Mouse (Mus musculus) embryonic facial prominence, embryonic 11.5 days (tissue): Measurements from ENCODE around the gene Kyat3. TPM values are rescaled to one million over a fixed set of nuclear protein-coding genes. Genes with fewer than 3 reads are reported as not detected.

Source experiments
- ATAC-seq: fragments of 200-750 bp; cut with Nextera tagmentation; replicated peaks from 2 replicates; pipeline ENCODE4 v1.8.0; 2017; ENCODE audit warnings: low read depth; ENCODE audit not compliant: insufficient number of reproducible peaks, low FRiP score, low TSS enrichment
- DNase-seq: peaks from one replicate; pipeline ENCODE4 v3.0.0-alpha.2; 2015; ENCODE audit warnings: low spot score
- H3K27ac ChIP-seq: fragments of 300-500 bp; sonication (generic); replicated peaks from 2 replicates; pipeline ENCODE4 v1.5.1; 2014; ENCODE audit warnings: mild to moderate bottlenecking, low read depth, low read length, control low read depth
- H3K27me3 ChIP-seq: fragments of 300-500 bp; sonication (generic); 2 replicates; pipeline ENCODE4 v1.6.1; 2014; ENCODE audit warnings: mild to moderate bottlenecking, low read length, moderate library complexity, mixed read lengths; ENCODE audit not compliant: control insufficient read depth, insufficient read depth
- H3K36me3 ChIP-seq: fragments of 300-500 bp; sonication (generic); replicated peaks from 2 replicates; pipeline ENCODE4 v1.6.1; 2014; ENCODE audit warnings: low read depth, mild to moderate bottlenecking, low read length, moderate library complexity, mixed read lengths; ENCODE audit not compliant: control insufficient read depth, insufficient read depth
- H3K4me1 ChIP-seq: fragments of 300-500 bp; sonication (generic); 2 replicates; pipeline ENCODE4 v1.6.1; 2014; ENCODE audit warnings: low read length, mixed read lengths; ENCODE audit not compliant: control insufficient read depth, insufficient read depth
- H3K4me2 ChIP-seq: fragments of 300-500 bp; sonication (generic); 2 replicates; pipeline ENCODE4 v1.6.1; 2014; ENCODE audit warnings: low read depth, mild to moderate bottlenecking, control low read depth, low read length, moderate library complexity
- H3K4me3 ChIP-seq: fragments of 300-500 bp; sonication (generic); 2 replicates; pipeline ENCODE4 v1.5.1; 2014; ENCODE audit warnings: low read depth, low read length, control low read depth
- H3K9ac ChIP-seq: fragments of 300-500 bp; sonication (generic); replicated peaks from 2 replicates; pipeline ENCODE4 v1.6.1; 2014; ENCODE audit warnings: mild to moderate bottlenecking, control low read depth, low read length
- H3K9me3 ChIP-seq: fragments of 300-500 bp; sonication (generic); replicated peaks from 2 replicates; pipeline ENCODE4 v1.6.1; 2016; ENCODE audit warnings: mild to moderate bottlenecking, low read length, inconsistent platforms, mixed read lengths; ENCODE audit not compliant: control insufficient read depth
- WGBS: fragments of 180-500 bp; shearing (Covaris S2); extraction: QIAGEN DNeasy Blood & Tissue Kit; methylation state at CpG from one replicate; pipeline ENCODE4 v1.1.7; 2014; 5-methylcytosine and 5-hydroxymethylcytosine counted together
- polyA plus RNA-seq: library from polyadenylated mRNA; unstranded; fragments of >200 nt; fragmentation: Nextera tagmentation; extraction: Ambion mirVana; gene quantifications from 2 replicates; pipeline ENCODE4 v1.2.1, GENCODE M21; 2014

Gene Kyat3
- polyA plus RNA-seq, 1 experiment from 2014 or later, result 22.5 TPM

- Histone ChIP-seq H3K9ac (no peak overlapping the region), H3K27me3 (no peaks in the 10 kb centered on the region), H3K36me3 (no peaks in the 10 kb centered on the region), H3K4me3 (no peak overlapping the region), H3K4me1 (no peaks in the 10 kb centered on the region), H3K4me2 (no peak overlapping the region), H3K27ac (no peak overlapping the region), H3K9me3 (no peaks in the 10 kb centered on the region)
- ATAC-seq (no peak), DNase-seq (no peak)
- 87% methylated on average over 22 of the region's 22 CpGs for WGBS
These were observed 25.3 kb downstream of the Kyat3 start for GRCm38 (mm10) chr3:142725969-142726672.

DNA sequence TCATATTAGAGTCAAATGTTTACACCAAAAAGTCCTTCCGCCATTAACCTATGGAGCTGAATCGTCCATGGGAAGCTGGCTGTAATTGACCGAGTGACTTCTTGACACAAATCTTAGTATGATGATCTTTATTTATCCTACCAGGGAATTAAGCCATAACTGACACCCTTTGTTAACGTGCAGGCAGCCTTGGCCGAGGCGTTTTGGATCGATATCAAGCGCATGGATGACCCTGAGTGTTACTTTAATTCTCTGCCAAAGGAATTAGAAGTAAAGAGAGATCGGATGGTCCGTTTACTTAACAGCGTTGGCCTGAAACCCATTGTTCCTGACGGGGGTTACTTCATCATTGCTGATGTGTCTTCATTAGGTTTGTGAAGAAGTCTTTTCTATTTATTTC lies 33.4 kb downstream of the Kyat3 start:
- DNase-seq, result no peak
- Histone ChIP-seq H3K4me2 (no peak overlapping the region), H3K9me3 (no peaks in the 10 kb centered on the region), H3K4me1 (no peaks in the 10 kb centered on the region), H3K36me3 (no peaks in the 10 kb centered on the region), H3K27me3 (no peaks in the 10 kb centered on the region), H3K4me3 (no peak overlapping the region), H3K9ac (no peak overlapping the region), H3K27ac (no peak overlapping the region)
- ATAC-seq, result no peak
- WGBS, result 83% methylated on average over 12 of the region's 12 CpGs

DNA sequence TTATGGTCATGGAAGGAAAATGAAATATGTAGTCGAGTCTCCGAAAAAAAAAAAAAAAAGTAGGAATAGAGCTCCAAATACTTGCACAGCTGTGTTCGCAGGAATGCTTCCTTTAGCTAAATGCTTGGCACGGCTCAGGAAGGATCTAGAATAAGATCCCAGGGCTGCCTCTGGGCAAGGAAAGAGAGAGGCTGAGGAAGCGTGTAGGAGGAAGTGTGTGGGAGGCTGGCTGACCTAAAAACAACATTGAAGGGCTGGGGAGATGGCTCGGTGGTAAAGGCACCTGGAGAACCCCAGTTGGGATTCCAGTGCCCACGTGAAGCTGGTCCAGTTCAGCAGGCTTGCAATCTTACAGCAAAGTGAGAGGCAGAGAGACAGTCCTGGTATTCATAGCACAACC lies 40.0 kb downstream of the Kyat3 start:
- no peak overlapping the region for H3K4me3 ChIP-seq
- H3K9ac ChIP-seq, result no peak overlapping the region
- no peaks in the 10 kb centered on the region for H3K9me3 ChIP-seq
- no peak for DNase-seq
- no peak overlapping the region for H3K4me2 ChIP-seq
- 75% methylated on average over 7 of the region's 7 CpGs for WGBS
- no peaks in the 10 kb centered on the region for H3K36me3 ChIP-seq
- H3K4me1 ChIP-seq, result no peaks in the 10 kb centered on the region
- no peak overlapping the region for H3K27ac ChIP-seq
- H3K27me3 ChIP-seq, result no peaks in the 10 kb centered on the region
- ATAC-seq, result no peak

GRCm38 (mm10) chr3:142743973-142744898 lies 43.4 kb downstream of the Kyat3 start:
- no peak for ATAC-seq
- 60% methylated on average over 21 of the region's 21 CpGs for WGBS

GRCm38 (mm10) chr3:142745076-142745475 lies 44.2 kb downstream of the Kyat3 start:
- no peak overlapping the region for H3K9ac ChIP-seq
- DNase-seq (no peak), ATAC-seq (no peak)
- no peak overlapping the region for H3K27ac ChIP-seq
- H3K27me3 ChIP-seq, result no peaks in the 10 kb centered on the region
- H3K36me3 ChIP-seq, result no peaks in the 10 kb centered on the region
- no peak overlapping the region for H3K4me3 ChIP-seq
- H3K4me1 ChIP-seq, result no peaks in the 10 kb centered on the region
- no peaks in the 10 kb centered on the region for H3K9me3 ChIP-seq
- WGBS, result 95% methylated on average over 2 of the region's 2 CpGs
- H3K4me2 ChIP-seq, result no peak overlapping the region

More at GRCm38 (mm10) chr3:142743973-142744898, 43.4 kb downstream of the Kyat3 start:
- Histone ChIP-seq H3K4me2 (no peak overlapping the region), H3K4me3 (no peak overlapping the region), H3K9ac (no peak overlapping the region), H3K27me3 (no peaks in the 10 kb centered on the region), H3K9me3 (no peaks in the 10 kb centered on the region), H3K36me3 (no peaks in the 10 kb centered on the region), H3K27ac (no peak overlapping the region), H3K4me1 (no peaks in the 10 kb centered on the region)
- peak; percentile 80 for DNase-seq

GRCm38 (mm10) chr3:142747673-142748072 lies 46.8 kb downstream of the Kyat3 start:
- no peaks in the 10 kb centered on the region for H3K9me3 ChIP-seq
- H3K9ac ChIP-seq, result no peak overlapping the region
- no peaks in the 10 kb centered on the region for H3K4me1 ChIP-seq
- H3K4me2 ChIP-seq, result no peak overlapping the region
- DNase-seq (no peak), ATAC-seq (no peak)
- H3K27me3 ChIP-seq, result no peaks in the 10 kb centered on the region
- no peaks in the 10 kb centered on the region for H3K36me3 ChIP-seq
- WGBS, result 96% methylated on average over 7 of the region's 7 CpGs
- H3K4me3 ChIP-seq, result no peak overlapping the region
- H3K27ac ChIP-seq, result no peak overlapping the region

- no peaks in the 10 kb centered on the region for H3K27me3 ChIP-seq
- ATAC-seq, result no peak
- DNase-seq, result no peak
- no peak overlapping the region for H3K27ac ChIP-seq
- 84% methylated on average over 16 of the region's 16 CpGs for WGBS
- H3K4me3 ChIP-seq, result no peak overlapping the region
- H3K9ac ChIP-seq, result no peak overlapping the region
- no peaks in the 10 kb centered on the region for H3K4me1 ChIP-seq
- no peak overlapping the region for H3K4me2 ChIP-seq
- H3K9me3 ChIP-seq, result no peaks in the 10 kb centered on the region
- H3K36me3 ChIP-seq, result no peaks in the 10 kb centered on the region
These were observed 48.3 kb downstream of the Kyat3 start for GRCm38 (mm10) chr3:142749131-142749530.
